Comparison of ENCODE assay signal across 10 mouse cellular contexts in genomic region chr6:94145430-94146205, GRCm38 (mm10).
DNase-seq lines count a peak whose midpoint lies in the region; ATAC-seq and TF ChIP-seq lines count a peak whose summit lies in the region.
"Had no signal": no experiment of that assay in that cellular context is flagged by ENCODE, and none has a peak within 500 bp of the region (broad histone marks: within the 10 kb centered on the region; RNA-seq: fewer than 3 reads in every experiment).

No protein-coding gene starts in this region.

- DNase-seq in left cerebral cortex, postnatal 4 days = peak; percentile 72
- no peak for DNase-seq in left cerebral cortex, adult 8-10 months (ENCODE audit: low spot score in 2 of 2)
- peak; percentile 79 for DNase-seq in gastrocnemius, adult 2 months
- peak; percentile 67 for DNase-seq in kidney, adult 18-20 months
- peak; percentile 39 for DNase-seq in skeletal muscle tissue, adult 2 months (ENCODE audit: low read depth, low spot score)
- DNase-seq in midbrain, embryonic 14.5 days = no peak
- no peak for DNase-seq in c-Kit-positive CD71-positive TER-119-positive erythroid progenitor cells, embryonic 14.5 days (ENCODE audit: low spot score)
- no peak for DNase-seq in hindbrain, embryonic 10.5 days (ENCODE audit: low spot score)

- peak overlapping the region; percentile 43; the same call in 1 of the 2 replicates for H3K27ac ChIP-seq in gastrocnemius, adult 2 months
- no peak overlapping the region for H3K27ac ChIP-seq in midbrain, embryonic 14.5 days (replicated peaks; ENCODE audit: low read depth, low read length)
- H3K27ac ChIP-seq in hindbrain, embryonic 10.5 days = no peak overlapping the region
- H3K27ac ChIP-seq: liver, embryonic 15.5 days had no signal

- 92% methylated on average over 8 of the region's 8 CpGs for WGBS in midbrain, embryonic 14.5 days
- WGBS in hindbrain, embryonic 10.5 days = 93% methylated on average over 8 of the region's 8 CpGs

- intact Hi-C loops in left cerebral cortex, postnatal 4 days (cut with DNase I) = no loop called here
- intact Hi-C loops in gastrocnemius, adult 2 months (cut with DNase I) = no loop called here

- H3K27me3 ChIP-seq in midbrain, embryonic 14.5 days (ENCODE audit: control insufficient read depth, insufficient read depth, low read length) = no peaks in the 10 kb centered on the region
- H3K27me3 ChIP-seq in hindbrain, embryonic 10.5 days (ENCODE audit: insufficient read depth, poor library complexity, severe bottlenecking) = no peaks in the 10 kb centered on the region
- H3K27me3 ChIP-seq: liver, embryonic 15.5 days had no signal

- no peak overlapping the region for H3K4me2 ChIP-seq in midbrain, embryonic 14.5 days (ENCODE audit: low read length)
- H3K4me2 ChIP-seq: liver, embryonic 15.5 days had no signal

- H3K9me3 ChIP-seq in midbrain, embryonic 14.5 days (ENCODE audit: control insufficient read depth, low read length) = no peaks in the 10 kb centered on the region
- no peaks in the 10 kb centered on the region for H3K9me3 ChIP-seq in hindbrain, embryonic 10.5 days
- H3K9me3 ChIP-seq: liver, embryonic 15.5 days had no signal

- no peaks in the 10 kb centered on the region for H3K36me3 ChIP-seq in midbrain, embryonic 14.5 days (ENCODE audit: control insufficient read depth, insufficient read depth, low read length)
- no peaks in the 10 kb centered on the region for H3K36me3 ChIP-seq in hindbrain, embryonic 10.5 days
- H3K36me3 ChIP-seq: liver, embryonic 15.5 days had no signal

- 0 out of 2 replicates have a peak, but pooled peaks cover 5% of the 10 kb centered on the region for H3K4me1 ChIP-seq in midbrain, embryonic 14.5 days (ENCODE audit: control insufficient read depth, insufficient read depth, low read length)
- H3K4me1 ChIP-seq in hindbrain, embryonic 10.5 days (replicated peaks) = peaks cover 27% of the 10 kb centered on the region

- no peak for ATAC-seq in midbrain, embryonic 14.5 days (ENCODE audit: low FRiP score, low TSS enrichment)

- no peak overlapping the region for H3K4me3 ChIP-seq in gastrocnemius, adult 2 months
- H3K4me3 ChIP-seq in midbrain, embryonic 14.5 days (replicated peaks; ENCODE audit: low read depth, low read length) = no peak overlapping the region
- H3K4me3 ChIP-seq in hindbrain, embryonic 10.5 days = no peak overlapping the region
- H3K4me3 ChIP-seq: erythroblast, embryonic 14.5 days; liver, embryonic 15.5 days had no signal

- no peak for TF ChIP-seq CTCF in gastrocnemius, adult 2 months (IDR thresholded peaks at IDR 0.05)

- no peak overlapping the region for H3K9ac ChIP-seq in midbrain, embryonic 14.5 days (replicated peaks; ENCODE audit: low read length)
- H3K9ac ChIP-seq: liver, embryonic 15.5 days had no signal

Comparison
In these comparisons a context has a peak if more than half of its experiments do, and no peak if none do; other contexts are left out.
1. DNase-seq: peak in left cerebral cortex, postnatal 4 days (single experiment), gastrocnemius, adult 2 months (single experiment), kidney, adult 18-20 months (single experiment) and skeletal muscle tissue, adult 2 months (single experiment); none in left cerebral cortex, adult 8-10 months (0 of 2), midbrain, embryonic 14.5 days (single experiment), c-Kit-positive CD71-positive TER-119-positive erythroid progenitor cells, embryonic 14.5 days (single experiment) and hindbrain, embryonic 10.5 days (single experiment).